Mouse (Mus musculus): ENCODE results near the gene Gm27027.

Gene Gm27027

DNA sequence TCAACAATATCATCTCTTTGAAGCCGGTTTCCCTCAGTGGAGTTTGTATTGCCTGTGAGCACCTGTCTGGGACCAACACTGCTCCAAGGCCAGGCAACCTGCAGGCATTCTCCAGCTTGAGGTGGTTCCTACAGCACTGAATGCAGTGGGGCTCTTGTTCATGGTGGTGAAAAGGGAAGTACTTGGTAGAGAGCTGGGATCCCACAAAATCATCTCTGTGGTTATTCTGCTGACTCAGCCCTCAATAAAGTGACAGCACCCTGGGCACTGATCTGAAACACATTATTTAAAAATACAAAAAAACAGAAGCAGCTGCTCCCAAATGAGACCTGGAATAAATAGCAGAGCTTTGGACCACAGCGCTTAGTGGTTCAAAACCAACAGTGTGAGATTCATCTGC lies 7.7 kb downstream of the Gm27027 start:
- ChIA-PET POLR2A (interaction anchor here in 1 of 4 experiments (0.6 to 1.1 kb wide), 2 partner anchors 12 to 116 kb away, joined by 3 to 4 read pairs; no protein-coding TSS in a partner anchor), CTCF (interaction anchor here in 3 of 4 experiments (0.5 to 3.1 kb wide), 3 partner anchors 14 to 67 kb away, joined by 3 to 10 read pairs (median 3); no protein-coding TSS in a partner anchor)

DNA sequence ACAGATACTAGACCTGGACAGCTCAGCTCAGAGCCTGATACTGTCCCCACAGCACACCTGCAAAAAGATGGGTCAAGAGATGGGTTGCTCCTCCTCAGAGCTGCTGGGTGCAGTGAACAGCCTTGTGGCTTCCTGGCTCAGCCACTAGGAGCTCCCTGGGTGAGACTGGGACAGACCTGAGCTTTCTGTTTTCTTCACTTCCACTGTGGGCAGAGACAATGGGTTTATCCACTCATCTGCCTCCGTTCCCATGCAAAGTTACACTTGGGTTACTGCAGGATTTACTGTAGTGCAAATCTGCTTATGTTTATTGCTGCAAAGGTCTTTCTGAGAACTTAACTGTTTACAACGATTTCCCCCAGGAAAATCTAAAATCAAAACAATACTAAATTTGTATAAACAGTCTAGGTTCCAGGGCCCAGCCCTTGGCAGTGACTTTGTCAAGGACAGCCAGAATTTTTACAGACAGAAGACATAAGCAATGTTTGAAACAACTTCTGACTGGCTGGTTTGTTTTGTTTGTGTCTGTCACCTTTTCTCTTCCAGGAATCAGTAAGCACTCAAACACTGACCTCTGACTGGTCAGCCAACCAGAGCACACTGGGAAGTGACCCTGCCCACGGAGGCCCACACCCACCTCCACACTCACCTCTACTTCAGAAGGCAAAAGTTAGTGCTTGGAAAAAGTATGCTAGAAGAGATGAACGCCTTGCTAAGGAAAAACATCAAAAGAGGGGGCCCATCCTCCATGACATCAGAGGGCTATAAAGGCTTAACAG lies 13.5 kb downstream of the Gm27027 start:
- CTCF ChIA-PET, result interaction anchor here in 1 of 4 experiments (0.5 to 0.6 kb wide), 2 partner anchors 202 to 565 kb away, joined by 3 to 4 read pairs; no protein-coding TSS in a partner anchor
- POLR2A ChIA-PET, result interaction anchor here in 2 of 4 experiments (0.5 to 1.1 kb wide), 2 partner anchors 16 to 22 kb away, joined by 3 read pairs; no protein-coding TSS in a partner anchor

DNA sequence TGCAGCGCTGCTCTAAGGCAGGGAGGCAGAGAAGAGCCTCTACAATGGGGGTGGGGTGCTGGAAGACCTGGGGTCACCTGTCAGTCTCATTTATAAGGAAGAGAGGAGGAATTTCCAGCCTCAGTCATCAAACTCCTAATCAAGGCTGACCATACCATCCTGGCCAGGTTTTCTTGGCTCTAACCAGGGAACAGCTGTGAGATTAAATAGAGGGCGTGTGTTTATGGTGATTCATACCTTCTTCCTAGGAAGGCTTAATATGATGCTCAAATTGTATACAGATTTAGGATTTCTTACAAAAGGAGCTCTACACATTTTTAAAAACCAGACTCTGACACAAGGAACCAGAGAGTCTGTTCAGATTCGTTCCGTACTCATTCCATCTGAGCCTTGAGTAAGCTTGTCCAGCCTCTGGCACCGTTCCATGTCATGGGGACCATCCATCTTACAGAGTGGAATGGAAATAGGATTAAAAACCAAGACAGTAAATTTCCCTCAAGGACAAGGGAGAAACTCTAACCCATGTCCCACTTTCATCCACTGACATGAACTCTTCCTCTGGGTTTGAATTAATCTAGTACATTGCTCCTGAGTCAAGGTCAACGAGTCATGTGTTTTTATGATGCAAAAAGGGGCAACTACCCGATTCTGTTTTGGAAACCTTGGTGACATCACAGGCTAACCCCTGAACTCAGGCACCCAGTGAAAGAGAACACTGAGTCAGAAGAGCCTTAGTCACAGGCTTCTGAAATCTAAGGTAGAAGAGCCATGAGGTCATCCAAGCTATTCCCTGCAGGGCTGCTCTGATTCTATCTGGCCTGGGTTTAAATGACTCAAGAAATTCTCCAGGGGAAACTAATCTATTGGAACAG lies 16.7 kb downstream of the Gm27027 start:
- POLR2A ChIA-PET, result interaction anchor here in 2 of 4 experiments (0.6 to 1.4 kb wide), 5 partner anchors 27 to 268 kb away, joined by 3 to 5 read pairs (median 3); no protein-coding TSS in a partner anchor
- CTCF ChIA-PET, result interaction anchor here in 1 of 4 experiments (0.9 kb wide), 1 partner anchor 156 kb away, joined by 3 read pairs; no protein-coding TSS in a partner anchor

DNA sequence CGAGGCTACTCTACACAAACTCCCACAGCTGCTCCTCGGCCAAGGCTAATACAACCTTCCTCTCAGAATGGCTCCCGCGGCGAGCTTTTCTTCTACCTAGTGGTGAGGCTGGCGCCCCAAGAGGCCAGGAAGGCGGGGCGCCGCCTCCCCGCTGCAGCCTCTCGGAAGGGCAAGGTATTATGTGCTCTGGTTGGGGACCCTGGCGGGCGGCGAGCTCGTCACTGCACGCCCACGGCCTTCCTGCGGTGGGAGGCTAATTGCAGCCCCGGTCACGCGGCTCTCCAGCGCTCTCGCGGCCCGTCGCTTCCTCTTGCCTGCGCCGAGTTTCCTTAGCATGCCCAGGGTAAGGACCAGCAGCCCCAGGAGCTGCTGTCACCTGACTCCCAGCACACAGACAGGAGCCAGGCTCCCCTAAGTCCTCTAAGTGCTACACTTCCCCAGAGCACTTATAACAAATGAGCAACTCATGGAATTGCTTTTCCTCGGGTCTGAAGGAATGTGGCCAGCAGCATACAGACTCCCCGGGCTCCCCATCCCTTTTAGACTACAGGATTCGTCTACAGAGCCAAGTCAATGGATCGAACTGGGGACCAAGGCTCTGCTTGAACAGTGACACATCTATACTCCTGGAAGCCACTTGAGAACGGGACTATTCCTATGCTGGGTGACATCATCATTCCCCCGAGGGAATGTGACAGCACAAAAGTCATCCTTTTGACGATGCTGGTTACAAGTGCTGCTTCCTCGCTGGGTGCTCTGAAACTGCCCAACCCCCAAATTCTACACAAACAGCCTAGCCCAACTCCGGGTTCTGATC lies 19.5 kb downstream of the Gm27027 start:
- ChIA-PET CTCF (interaction anchor here (0.5 to 2.0 kb wide), 16 partner anchors 11 to 132 kb away, joined by 3 to 8 read pairs (median 3); partner anchors contain the start of genes Accsl (in 2 of the 4) and Gm13889 (in 1 of the 4)), POLR2A (interaction anchor here in 3 of 4 experiments (0.6 to 2.4 kb wide), 23 partner anchors 10 to 431 kb away, joined by 3 to 9 read pairs (median 3); partner anchors contain the start of genes Accs (in 1 of the 3), Accsl (in 1 of the 3) and Gm13889 (in 1 of the 3))

DNA sequence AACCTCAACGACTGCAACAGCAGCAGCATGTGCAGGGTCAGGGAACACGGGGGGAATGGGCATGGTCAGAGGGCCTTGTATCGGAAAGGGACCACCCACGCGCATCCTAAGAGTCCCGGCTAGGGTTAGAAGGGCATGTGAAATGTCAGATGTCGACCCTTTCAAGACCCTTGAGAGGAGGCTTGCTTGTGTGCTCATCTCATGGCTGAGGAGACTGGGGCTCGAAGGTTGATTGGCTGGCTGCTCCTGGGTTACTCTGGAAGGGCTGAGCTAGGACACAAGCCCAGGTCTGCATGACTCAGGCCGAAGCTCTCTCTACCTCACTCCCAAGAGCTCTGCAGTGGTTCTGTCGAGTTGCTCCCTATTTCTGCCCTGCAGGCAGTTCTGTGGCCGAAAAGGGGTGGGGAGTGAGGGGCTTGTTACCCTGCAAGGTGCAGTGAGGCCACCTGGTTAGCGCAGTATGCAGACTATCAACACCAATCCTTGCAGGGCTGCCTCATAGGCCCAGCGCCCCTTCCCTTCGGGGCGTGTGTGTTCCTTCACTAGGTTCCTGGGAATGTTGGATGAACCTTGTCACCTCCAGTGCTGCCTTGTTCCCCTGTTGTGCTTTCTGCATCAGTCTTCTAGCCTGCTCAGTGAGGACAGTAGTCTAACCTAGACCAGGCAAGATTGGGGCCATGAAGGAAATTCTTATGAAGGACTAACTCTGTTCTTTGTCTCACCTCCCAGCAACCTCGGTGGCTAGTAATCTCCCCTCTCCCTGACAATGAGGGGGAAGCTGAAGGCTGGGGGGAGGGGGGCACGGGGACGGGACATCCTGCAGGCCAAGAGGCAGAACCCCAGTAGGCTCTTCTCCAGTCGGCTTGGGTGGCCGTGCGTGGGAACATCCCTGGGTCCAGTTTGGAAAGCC lies 20.4 kb downstream of the Gm27027 start:
- ChIA-PET POLR2A (interaction anchor here in 3 of 4 experiments (0.6 to 2.4 kb wide), 25 partner anchors 10 to 327 kb away, joined by 3 to 9 read pairs (median 3); partner anchors contain the start of genes Accs (in 1 of the 3), Accsl (in 1 of the 3) and Gm13889 (in 1 of the 3)), CTCF (interaction anchor here (0.5 to 2.0 kb wide), 18 partner anchors 11 to 498 kb away, joined by 3 to 8 read pairs (median 3); partner anchors contain the start of genes Accsl (in 2 of the 4) and Gm13889 (in 1 of the 4))

DNA sequence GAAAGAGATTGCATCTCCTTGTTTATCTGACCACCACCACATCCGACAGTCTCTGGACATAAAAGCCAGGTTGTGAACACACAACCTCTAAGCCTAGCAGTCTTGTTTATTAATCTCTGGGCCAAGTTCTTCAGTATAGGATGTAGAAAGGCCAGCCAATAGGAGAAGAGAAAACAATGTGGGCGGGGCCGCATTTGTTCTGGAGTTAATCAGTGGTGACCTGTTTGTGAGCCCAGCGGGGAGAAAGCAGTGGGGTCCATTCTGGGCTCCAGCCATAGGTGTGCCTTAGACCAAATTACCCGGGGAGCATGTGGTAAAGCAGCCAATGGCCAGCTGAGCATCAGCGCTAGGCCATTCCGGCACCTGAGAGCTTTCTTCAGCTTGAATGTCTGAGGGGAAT lies 21.1 kb downstream of the Gm27027 start:
- ChIA-PET CTCF (interaction anchor here in 2 of 4 experiments (1.5 to 2.0 kb wide), 2 partner anchors 27 to 31 kb away, joined by 6 to 8 read pairs; no protein-coding TSS in a partner anchor), POLR2A (interaction anchor here in 2 of 4 experiments (0.6 to 2.4 kb wide), 7 partner anchors 13 to 326 kb away, joined by 3 to 9 read pairs (median 5); partner anchors contain the start of gene Accs (in 1 of the 2))

DNA sequence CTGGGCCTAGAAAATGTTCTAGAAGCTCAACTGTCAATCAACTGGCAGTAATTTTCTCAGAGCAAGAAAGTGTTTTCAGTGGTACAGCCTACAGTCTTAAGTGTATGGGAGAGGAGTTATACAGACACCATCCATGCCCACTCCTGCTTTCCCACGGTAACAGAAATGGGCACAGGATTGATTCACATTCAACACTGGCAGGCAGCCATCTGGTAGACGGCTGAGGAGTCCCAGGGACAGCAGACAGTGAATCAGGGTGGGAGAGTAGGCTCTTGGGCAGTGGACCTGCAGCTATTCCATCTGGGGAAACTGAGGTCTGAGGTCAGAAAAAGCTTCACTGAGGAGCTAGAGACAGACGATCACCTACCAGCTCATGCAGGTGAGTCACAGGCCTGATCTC lies 24.5 kb downstream of the Gm27027 start:
- ChIA-PET POLR2A (interaction anchor here in 1 of 4 experiments (2.0 kb wide), 1 partner anchor 10 kb away, joined by 6 read pairs; no protein-coding TSS in a partner anchor), CTCF (no interaction called here)

DNA sequence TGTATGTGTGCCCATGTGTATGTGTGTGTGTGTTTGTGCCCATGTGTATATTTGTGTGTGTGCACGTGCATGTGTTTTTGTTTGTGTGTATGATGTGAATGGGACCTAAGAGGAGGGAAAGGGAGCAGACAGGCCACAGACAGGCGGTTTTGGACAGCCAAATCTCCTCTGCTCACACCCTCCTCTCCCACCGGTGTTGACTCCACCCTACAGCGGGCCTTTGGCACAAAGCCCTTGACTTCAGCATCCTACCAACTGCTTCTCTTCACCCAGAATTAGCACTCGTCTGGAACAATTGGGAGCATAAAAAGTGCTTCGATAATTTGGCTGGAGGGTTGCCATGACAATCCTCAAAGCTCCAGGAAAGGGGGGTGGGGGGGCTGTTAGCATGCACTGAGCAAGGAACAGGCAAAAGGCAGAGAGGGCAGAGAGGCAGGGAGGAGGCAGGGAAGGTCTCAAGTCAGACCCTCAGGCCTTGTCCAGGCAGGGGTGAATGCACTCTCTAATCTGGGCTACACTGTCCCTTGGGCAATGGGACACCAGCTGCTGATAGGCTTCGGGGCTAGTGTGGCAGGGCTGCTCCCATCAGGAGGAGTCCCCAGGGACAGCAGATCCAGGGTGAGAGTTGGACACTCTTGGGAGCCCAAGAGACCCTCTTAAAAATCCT lies 31.5 kb downstream of the Gm27027 start:
- ChIA-PET CTCF (interaction anchor here in 3 of 4 experiments (0.6 to 1.6 kb wide), 4 partner anchors 11 to 750 kb away, joined by 3 to 4 read pairs (median 3); no protein-coding TSS in a partner anchor), POLR2A (interaction anchor here in 2 of 4 experiments (0.6 to 1.9 kb wide), 8 partner anchors 8 to 199 kb away, joined by 3 to 6 read pairs (median 3); no protein-coding TSS in a partner anchor)

DNA sequence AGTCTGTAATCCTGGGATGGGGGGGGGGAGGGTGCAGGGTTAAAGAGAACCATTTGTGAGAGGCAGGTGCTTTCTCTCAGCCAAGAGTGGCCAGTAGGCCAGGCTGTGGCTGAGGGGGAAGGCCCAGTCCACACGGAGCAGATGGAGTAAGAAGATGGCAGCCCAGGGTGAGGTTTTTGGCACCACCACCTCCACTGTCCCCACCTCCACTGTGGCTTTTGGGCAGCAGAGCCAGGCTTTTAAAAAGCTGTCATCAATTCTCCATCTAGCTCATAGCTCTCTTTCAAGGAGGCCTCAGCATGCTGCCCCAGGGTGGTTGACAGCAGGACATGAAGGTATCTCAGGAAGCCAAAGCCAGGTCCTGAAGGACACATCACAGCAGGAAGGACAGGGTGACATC lies 32.4 kb downstream of the Gm27027 start:
- ChIA-PET CTCF (no interaction called here), POLR2A (interaction anchor here in 1 of 4 experiments (0.6 to 0.9 kb wide), 2 partner anchors 9 to 36 kb away, joined by 3 read pairs; no protein-coding TSS in a partner anchor)

DNA sequence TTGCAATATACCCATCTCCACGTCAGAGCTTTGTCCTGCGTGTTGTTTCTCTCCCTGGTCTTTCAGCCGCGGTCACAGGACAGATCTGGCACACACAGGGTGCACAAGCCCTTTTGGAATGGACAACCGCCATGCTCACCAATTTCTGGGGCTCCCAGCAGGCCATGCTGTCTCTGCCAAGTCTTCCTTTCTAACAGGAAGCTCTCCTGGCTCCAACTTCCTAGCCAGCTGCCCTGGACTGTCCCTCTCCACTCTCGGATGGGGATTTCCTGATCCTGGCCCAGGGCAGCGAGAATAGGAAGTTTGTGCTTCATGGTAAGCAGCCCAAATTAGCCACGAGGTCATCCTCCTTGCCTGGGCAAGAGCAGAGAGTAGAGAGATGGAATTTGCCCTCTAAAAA lies 34.4 kb downstream of the Gm27027 start:
- POLR2A ChIA-PET, result interaction anchor here in 3 of 4 experiments (0.5 to 2.5 kb wide), 9 partner anchors 10 to 93 kb away, joined by 3 to 9 read pairs (median 4); partner anchors contain the start of gene Accsl (in 1 of the 3)
- CTCF ChIA-PET, result interaction anchor here in 2 of 4 experiments (1.3 to 1.5 kb wide), 2 partner anchors 15 kb away, joined by 3 to 4 read pairs; no protein-coding TSS in a partner anchor

DNA sequence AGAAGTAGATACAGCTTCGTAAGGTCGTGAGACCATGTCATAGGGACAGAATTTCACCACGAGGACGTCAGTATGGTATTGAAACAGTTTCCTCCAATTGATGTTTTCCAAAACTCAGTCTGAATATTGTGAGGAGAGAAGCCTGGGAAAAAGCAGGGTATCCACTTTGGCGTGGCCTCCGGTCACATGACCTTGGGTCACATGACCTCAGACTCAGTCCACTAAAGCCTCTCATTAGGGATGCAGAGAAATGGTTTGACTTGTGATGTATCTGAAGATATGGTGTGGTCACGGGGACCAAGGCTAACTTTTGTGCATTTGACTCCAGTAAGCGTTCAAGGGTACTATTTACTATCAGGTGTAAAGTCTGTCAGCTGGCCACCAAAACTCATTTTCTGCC lies 36.8 kb downstream of the Gm27027 start:
- CTCF ChIA-PET, result no interaction called here
- POLR2A ChIA-PET, result interaction anchor here in 1 of 4 experiments (0.5 kb wide), 1 partner anchor 26 kb away, joined by 4 read pairs; no protein-coding TSS in a partner anchor

DNA sequence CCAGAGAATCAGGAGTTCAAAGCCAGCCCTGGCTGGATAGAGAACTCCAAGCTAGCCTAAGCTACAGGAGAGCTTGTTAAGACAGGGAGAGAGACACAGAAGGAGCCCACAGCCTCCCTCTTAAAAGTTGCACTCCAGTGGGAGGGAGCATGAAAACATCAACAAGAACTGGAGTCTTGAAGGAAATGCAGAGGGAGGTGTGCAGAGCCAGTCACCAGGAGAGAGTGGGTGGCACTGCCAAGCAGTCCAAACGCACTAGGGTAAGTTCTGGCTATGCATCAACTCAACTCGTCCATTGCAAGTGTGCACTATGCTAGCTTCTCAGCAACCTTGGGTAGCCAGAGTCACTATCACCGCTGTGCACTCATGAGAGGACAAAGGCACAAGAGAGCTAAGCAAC lies 37.9 kb downstream of the Gm27027 start:
- ChIA-PET POLR2A (interaction anchor here in 2 of 4 experiments (0.6 to 1.8 kb wide), 7 partner anchors 10 to 65 kb away, joined by 3 to 6 read pairs (median 4); no protein-coding TSS in a partner anchor), CTCF (interaction anchor here in 2 of 4 experiments (0.9 to 2.8 kb wide), 4 partner anchors 14 to 86 kb away, joined by 3 to 10 read pairs (median 6); no protein-coding TSS in a partner anchor)

DNA sequence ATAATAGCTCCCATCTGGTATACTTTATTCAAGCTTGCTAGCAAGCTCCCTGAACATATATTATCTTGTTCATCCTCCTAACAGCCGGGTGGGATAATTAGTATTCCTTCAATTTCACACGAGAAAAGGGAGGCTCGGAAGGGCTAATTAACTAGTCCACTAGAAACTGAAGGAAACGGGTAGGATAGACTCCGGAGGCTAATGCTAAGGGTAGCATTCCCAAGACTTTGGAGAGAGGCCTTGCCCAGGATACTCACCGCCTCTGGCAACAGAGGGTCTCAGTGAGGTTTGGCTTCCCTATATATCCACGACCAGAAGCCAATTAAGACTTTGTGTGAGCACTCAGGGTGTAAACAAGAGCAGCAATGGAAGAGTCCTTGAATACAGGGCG lies 38.4 kb downstream of the Gm27027 start:
- ChIA-PET CTCF (interaction anchor here in 3 of 4 experiments (0.5 to 2.8 kb wide), 5 partner anchors 13 to 171 kb away, joined by 3 to 10 read pairs (median 5); no protein-coding TSS in a partner anchor), POLR2A (interaction anchor here (0.5 to 1.9 kb wide), 13 partner anchors 10 to 322 kb away, joined by 3 to 8 read pairs (median 4); partner anchors contain the start of genes Accsl (in 1 of the 4) and Hsd17b12 (in 1 of the 4))

DNA sequence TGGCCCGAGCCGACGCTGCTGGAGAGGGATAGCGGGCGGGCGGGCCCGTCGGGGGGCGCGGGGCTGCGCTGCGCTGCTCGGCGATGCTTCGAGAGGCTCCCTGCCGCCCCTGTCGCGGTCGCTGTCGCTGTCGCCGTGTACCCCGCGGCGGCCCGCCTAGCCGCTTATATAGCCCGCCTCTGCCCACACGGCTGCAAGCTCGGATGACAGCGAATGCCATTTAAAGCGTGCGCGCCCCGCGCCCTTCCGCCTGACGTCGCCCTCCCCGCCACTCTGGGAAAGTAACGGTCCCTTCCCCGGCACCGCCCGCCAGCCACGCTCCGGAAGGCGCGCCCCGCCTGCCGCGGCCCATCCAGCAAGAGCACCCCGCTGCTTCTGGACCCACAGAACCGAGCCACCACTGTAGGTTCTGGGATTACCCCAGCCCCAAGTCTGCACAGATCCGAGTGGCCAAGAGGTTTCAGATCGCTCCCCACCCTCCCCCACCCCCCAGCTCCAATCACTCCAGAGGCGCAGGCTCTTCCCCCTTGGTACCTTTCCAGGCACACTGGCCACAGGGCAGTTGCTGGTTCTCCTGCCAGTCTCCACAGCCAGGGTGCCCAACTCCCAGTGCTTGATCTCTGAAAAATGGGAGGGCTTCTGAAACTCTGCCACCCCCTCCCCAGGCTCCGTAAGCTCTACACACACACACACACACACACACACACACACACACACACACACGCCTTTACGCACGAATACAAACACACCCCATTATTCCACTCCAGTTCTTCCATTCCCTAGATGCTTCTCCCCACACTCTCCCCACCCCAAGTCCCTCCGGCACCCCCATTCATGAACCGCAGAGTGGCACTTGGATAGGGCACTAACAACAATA lies 39.0 kb downstream of the Gm27027 start, which contains the start of gene Gm13889:
Gene Gm13889, minus strand, starts transcription at position 294 of the 877 bp plus-strand sequence.
- ChIA-PET CTCF (interaction anchor here (0.5 to 2.8 kb wide), 13 partner anchors 13 to 330 kb away, joined by 3 to 10 read pairs (median 3); partner anchors contain the start of genes Accs (in 1 of the 4) and Accsl (in 1 of the 4)), POLR2A (interaction anchor here (0.5 to 1.9 kb wide), 24 partner anchors 8 to 449 kb away, joined by 3 to 8 read pairs (median 4); partner anchors contain the start of genes Accs (in 1 of the 4), Accsl (in 1 of the 4), Hsd17b12 (in 1 of the 4) and Ttc17 (in 1 of the 4))

All from embryonic stem cell, embryonic (primary cell).